Mouse (Mus musculus): ENCODE measurements around the gene Xcl1.
A peak's percentile ranks its signal among the peaks of the same experiment; 100 is the strongest.

Xcl1 gene

GRCm38 (mm10) chr1:164905047-164905446, 30.3 kb downstream of the Xcl1 start:
- DNase-seq (ENCODE audit: low read depth, low spot score) = peak; percentile 67

- no peak for DNase-seq (ENCODE audit: low read depth, low spot score)
Measured at GRCm38 (mm10) chr1:164900696-164901095, 34.6 kb downstream of the Xcl1 start.

- DNase-seq (ENCODE audit: low read depth, low spot score) = no peak
Measured at GRCm38 (mm10) chr1:164900226-164900625, 35.1 kb downstream of the Xcl1 start.

DNA sequence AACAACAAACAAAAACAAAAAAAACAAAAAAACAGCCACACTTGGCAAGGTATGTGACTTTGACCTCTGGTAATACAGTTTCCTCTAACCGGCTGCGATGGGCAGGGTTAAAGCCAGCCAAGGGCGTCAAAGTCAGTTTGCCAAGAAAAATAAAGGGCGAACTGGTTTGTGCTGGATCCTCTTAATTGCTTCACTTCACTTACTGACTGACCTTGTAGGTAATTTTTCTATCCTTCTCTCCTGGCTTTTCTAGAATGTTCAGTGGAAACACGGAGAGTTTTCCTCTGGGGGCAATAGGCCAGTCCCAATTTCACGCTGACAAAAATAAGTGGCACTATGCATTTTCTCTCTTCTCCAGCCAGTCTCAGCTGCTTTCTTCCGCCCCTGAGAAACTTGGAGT, 35.8 kb downstream of the Xcl1 start:
- no peak for DNase-seq (ENCODE audit: low read depth, low spot score)

GRCm38 (mm10) chr1:164898846-164899351, 36.4 kb downstream of the Xcl1 start:
- peak; percentile 88 for DNase-seq (ENCODE audit: low read depth, low spot score)

DNA sequence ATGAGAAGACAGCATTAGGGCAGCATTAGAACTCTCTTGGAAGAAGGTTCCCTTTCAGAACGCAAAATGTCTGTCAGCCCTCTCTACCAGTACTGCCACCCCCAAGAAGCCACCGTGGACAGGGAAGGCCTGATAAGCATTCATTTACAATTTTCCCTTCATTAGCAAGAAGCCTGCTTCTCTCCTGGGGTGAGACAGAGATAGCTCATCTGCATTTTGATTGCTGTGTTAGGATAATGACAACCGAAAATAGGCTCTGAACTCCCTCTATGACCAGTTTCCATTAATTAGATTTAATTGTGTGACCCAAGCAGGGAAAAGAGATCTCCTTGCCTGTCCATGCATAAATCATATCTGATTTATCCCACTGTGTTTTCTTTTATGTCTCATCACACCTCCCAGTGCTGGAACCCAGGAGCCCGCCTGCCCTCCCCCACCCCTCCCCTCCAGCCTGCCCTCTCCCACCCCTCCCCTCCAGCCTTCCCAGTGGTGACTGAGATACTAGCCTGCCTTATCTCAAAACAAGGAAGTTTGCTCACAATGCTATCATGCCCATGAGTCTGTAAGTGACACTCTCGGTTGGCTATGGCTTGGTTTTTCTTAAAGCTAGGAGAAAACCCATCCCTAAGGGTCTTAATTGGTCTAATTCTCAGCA, 38.0 kb downstream of the Xcl1 start:
- DNase-seq (ENCODE audit: low read depth, low spot score) = no peak

DNA sequence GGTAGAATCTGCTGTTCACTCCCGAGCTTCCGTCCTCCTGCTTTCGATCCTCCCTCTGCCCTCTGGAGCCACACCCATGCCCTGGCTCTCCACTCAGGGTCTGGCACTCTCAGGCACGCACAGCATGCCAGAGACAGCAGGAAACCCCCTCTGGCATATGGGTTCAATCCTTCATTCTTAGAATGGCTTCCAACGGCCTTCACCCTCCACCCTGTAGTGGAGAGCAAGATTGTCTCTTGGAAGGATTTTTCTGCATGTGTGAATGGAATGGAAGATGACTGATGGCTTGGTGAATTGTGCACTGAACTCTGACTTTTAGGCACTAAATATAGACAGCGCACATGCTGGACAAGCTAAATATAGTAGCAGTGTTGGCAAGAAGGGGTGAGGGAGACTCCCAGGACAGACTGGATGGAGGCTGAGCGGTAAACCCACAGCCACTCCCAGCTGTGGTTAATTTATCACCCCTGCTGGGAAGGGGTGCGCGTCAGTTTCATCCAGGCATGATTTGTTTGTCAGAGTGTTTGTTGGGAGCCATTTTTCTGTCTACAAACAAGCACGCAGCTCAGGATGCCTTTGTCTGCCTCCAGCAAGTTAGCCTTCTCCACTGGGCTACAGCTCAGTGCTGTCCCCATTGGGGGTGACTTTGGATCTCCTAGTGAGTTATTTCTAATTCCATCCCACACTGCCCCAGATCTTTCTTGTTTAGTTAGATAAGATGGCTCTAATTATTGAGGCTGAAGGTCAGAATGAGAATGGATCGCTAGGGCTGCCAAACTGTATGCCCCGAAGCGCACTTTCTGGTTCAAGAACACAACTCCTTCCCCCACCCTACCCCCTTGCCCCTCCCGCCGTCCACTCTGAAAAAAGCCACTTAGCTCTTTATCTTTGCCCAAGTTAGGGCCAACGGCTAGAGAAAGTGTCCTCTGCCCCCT, 38.8 kb downstream of the Xcl1 start:
- DNase-seq (ENCODE audit: low read depth, low spot score) = no peak

GRCm38 (mm10) chr1:164895806-164896205, 39.5 kb downstream of the Xcl1 start:
- no peak for DNase-seq (ENCODE audit: low read depth, low spot score)

DNA sequence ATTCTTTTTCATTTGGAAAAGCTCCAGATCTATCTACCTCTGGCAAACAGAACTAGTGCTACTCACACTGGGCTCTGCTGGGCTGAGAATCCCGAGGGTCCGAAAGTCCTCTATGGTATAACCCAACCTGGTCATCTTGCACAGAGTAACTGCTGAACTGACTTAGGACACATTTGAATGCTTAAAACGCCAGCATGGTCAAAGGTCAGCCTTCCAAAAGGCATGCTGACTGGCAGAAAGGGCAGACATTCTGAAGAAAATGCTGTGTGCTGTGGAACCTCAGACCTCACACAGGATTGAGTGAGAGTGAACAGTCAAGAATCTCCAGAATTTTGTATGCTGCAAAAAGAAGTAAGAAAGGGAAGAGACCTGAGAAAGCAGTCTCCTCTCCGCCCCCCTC, 45.0 kb downstream of the Xcl1 start:
- DNase-seq (ENCODE audit: low read depth, low spot score) = no peak

- peak; percentile 26 for DNase-seq (ENCODE audit: low read depth, low spot score)
Measured at GRCm38 (mm10) chr1:164888563-164888962, 46.8 kb downstream of the Xcl1 start.

DNA sequence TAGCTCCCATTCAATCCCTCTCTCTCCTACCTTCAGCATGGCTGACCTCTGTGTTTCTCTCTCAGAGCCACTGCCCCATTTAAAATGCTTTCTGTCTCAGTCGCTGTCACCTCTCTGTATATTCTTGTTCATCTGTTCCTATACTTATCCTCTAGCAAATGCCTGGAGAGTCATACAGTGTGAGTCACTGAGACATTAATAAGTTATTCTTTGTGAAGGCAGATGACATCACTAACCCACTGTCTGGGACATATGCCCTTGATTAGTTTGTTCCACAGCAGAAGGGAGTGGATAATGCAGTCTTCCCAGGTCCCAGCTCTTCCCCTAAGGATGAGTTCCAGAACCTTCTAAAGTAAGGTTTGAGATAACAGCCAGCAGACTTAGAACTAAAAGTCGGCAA, 47.6 kb downstream of the Xcl1 start:
- no peak for DNase-seq (ENCODE audit: low read depth, low spot score)

- peak; percentile 63 for DNase-seq (ENCODE audit: low read depth, low spot score)
Measured at GRCm38 (mm10) chr1:164881891-164882290, 53.4 kb downstream of the Xcl1 start.
